Mouse (Mus musculus) embryonic facial prominence, embryonic 11.5 days (tissue): ENCODE results near the gene Barhl2. TPM values are rescaled to one million over a fixed set of nuclear protein-coding genes. Genes with fewer than 3 reads are reported as not detected.

ENCODE experiments used
- ATAC-seq: fragments of 200-750 bp; cut with Nextera tagmentation; replicated peaks from 2 replicates; pipeline ENCODE4 v1.8.0; 2017; ENCODE audit warnings: low read depth; ENCODE audit not compliant: insufficient number of reproducible peaks, low FRiP score, low TSS enrichment
- DNase-seq: peaks from one replicate; pipeline ENCODE4 v3.0.0-alpha.2; 2015; ENCODE audit warnings: low spot score
- H3K27ac ChIP-seq: fragments of 300-500 bp; sonication (generic); replicated peaks from 2 replicates; pipeline ENCODE4 v1.5.1; 2014; ENCODE audit warnings: mild to moderate bottlenecking, low read depth, low read length, control low read depth
- H3K27me3 ChIP-seq: fragments of 300-500 bp; sonication (generic); 2 replicates; pipeline ENCODE4 v1.6.1; 2014; ENCODE audit warnings: mild to moderate bottlenecking, low read length, moderate library complexity, mixed read lengths; ENCODE audit not compliant: control insufficient read depth, insufficient read depth
- H3K36me3 ChIP-seq: fragments of 300-500 bp; sonication (generic); replicated peaks from 2 replicates; pipeline ENCODE4 v1.6.1; 2014; ENCODE audit warnings: low read depth, mild to moderate bottlenecking, low read length, moderate library complexity, mixed read lengths; ENCODE audit not compliant: control insufficient read depth, insufficient read depth
- H3K4me1 ChIP-seq: fragments of 300-500 bp; sonication (generic); 2 replicates; pipeline ENCODE4 v1.6.1; 2014; ENCODE audit warnings: low read length, mixed read lengths; ENCODE audit not compliant: control insufficient read depth, insufficient read depth
- H3K4me2 ChIP-seq: fragments of 300-500 bp; sonication (generic); 2 replicates; pipeline ENCODE4 v1.6.1; 2014; ENCODE audit warnings: low read depth, mild to moderate bottlenecking, control low read depth, low read length, moderate library complexity
- H3K4me3 ChIP-seq: fragments of 300-500 bp; sonication (generic); 2 replicates; pipeline ENCODE4 v1.5.1; 2014; ENCODE audit warnings: low read depth, low read length, control low read depth
- H3K9ac ChIP-seq: fragments of 300-500 bp; sonication (generic); replicated peaks from 2 replicates; pipeline ENCODE4 v1.6.1; 2014; ENCODE audit warnings: mild to moderate bottlenecking, control low read depth, low read length
- H3K9me3 ChIP-seq: fragments of 300-500 bp; sonication (generic); replicated peaks from 2 replicates; pipeline ENCODE4 v1.6.1; 2016; ENCODE audit warnings: mild to moderate bottlenecking, low read length, inconsistent platforms, mixed read lengths; ENCODE audit not compliant: control insufficient read depth
- WGBS: fragments of 180-500 bp; shearing (Covaris S2); extraction: QIAGEN DNeasy Blood & Tissue Kit; methylation state at CpG from one replicate; pipeline ENCODE4 v1.1.7; 2014; 5-methylcytosine and 5-hydroxymethylcytosine counted together
- polyA plus RNA-seq: library from polyadenylated mRNA; unstranded; fragments of >200 nt; fragmentation: Nextera tagmentation; extraction: Ambion mirVana; gene quantifications from 2 replicates; pipeline ENCODE4 v1.2.1, GENCODE M21; 2014

Gene Barhl2
- polyA plus RNA-seq, 1 experiment from 2014 or later, result 0.08 TPM

DNA sequence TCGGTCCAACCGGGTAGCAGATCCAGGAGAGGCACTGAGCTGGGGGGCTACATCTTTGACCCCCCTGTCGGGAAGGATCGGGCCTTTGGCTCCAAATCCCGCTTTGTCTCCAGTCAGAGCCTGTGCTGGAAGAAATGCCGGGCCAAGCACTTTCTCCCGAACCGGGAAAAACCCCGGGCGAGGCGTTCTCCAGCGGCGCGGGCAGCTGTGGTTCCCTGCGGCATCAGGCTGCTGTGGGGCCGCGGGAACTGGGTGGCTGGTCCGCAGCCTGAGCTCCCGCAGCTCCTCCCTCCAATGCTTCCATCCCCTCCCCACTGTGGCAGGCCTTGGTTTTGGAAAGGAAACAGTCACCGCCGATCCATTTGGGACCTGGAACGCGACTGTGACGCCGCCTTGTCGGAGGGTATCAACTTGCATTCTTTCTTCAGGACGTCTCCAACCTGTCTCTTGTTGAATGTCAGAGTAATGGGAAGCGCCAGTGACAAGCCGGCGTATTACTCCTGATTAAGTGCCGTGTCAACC, 1.2 kb upstream of the Barhl2 start:
- Histone ChIP-seq H3K27ac (no peak overlapping the region), H3K27me3 (peaks cover 75% of the 10 kb centered on the region), H3K9me3 (no peaks in the 10 kb centered on the region), H3K4me3 (peak overlapping the region; percentile 50), H3K9ac (no peak overlapping the region), H3K4me2 (peak overlapping the region; percentile 96), H3K4me1 (peaks cover 7% of the 10 kb centered on the region; the same call in 1 of the 2 replicates), H3K36me3 (no peaks in the 10 kb centered on the region)
- ATAC-seq, result peak; percentile 25; the same call in 1 of the 2 replicates
- DNase-seq, result peak; percentile 22
- WGBS, result under 1% methylated on average over 31 of the region's 31 CpGs

DNA sequence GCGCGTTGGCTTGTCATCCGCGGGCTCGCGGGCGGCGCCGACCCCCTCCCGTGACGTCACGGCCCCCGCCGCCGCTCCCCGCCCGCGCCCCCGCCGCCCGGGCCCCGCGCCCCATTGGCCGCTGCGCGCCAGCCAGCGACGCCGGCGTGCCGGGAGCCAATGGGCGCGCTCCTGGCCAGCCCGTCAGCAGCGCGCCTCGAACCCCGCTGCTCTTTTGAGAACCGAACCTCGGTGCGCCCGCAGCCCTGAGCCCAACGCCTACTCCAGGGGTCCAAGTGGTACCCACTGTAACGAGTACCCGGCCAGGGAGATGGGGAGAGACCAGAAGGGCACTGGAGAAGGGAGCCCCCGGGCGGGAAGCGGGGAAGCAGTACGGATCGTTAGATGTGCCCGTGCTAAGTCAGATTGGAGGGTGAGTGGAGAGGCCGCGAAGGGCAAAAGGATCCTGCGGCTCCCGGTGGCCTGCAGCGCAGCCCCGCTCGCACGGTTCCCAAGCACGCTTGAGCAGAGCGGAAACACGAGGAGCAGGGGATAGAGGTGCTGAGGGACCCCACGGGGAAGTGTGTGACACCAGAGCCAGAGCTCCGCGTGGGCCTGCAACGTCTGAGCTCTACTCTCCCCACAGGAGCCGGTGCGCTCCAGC, 632 bp upstream of the Barhl2 start:
- peak overlapping the region; percentile 96 for H3K4me2 ChIP-seq
- H3K9me3 ChIP-seq, result no peaks in the 10 kb centered on the region
- H3K4me1 ChIP-seq, result peaks cover 7% of the 10 kb centered on the region; the same call in 1 of the 2 replicates
- peaks cover 75% of the 10 kb centered on the region for H3K27me3 ChIP-seq
- WGBS, result under 1% methylated on average over 43 of the region's 68 CpGs
- no peak overlapping the region for H3K27ac ChIP-seq
- no peak overlapping the region for H3K9ac ChIP-seq
- ATAC-seq (peak; percentile 74), DNase-seq (peak; percentile 76)
- H3K36me3 ChIP-seq, result no peaks in the 10 kb centered on the region
- H3K4me3 ChIP-seq, result peak overlapping the region; percentile 50

DNA sequence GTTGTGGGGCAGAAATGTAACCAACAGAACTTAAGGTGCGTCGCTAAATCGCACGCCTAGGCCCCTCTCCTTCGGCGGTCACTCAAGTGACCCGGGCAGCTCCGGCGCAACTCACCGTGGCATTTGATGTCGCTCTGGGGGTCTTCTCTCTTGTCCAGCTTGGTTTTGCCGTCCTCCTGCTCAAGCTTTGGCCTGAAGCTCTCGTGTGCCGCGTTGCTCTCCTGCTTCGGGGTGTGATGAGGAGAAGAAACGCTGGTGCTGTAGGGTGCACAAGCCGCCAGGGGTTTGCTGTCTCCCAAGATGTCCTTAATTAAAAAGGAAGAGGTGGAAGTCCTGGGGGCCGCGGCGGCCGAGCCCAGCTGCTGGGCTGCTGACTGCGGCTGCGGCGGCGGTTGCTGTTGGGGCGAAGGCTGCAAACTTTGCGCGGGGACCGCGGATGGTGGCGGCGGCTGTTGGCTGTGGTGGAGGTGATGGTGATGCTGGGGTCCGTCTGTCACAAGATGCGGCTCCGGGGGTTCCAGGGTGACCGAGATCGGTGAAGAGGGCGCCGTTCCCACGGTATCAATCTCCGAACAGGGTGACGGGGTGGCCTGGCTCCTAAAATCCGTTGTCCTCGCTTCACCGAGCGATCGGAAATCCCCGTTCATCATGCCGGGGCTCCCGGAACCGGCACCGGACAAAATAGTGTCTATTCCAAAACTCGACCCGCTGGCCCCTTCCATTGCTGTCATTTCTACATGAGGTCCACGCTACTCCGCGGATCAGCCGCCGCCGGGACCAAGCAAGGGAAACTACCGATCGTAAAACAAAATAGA, 648 bp downstream of the Barhl2 start:
- peaks cover 7% of the 10 kb centered on the region; the same call in 1 of the 2 replicates for H3K4me1 ChIP-seq
- H3K9ac ChIP-seq, result no peak overlapping the region
- no peak overlapping the region; the same call in 1 of the 2 replicates for H3K4me2 ChIP-seq
- peaks cover 71% of the 10 kb centered on the region for H3K27me3 ChIP-seq
- H3K27ac ChIP-seq, result no peak overlapping the region
- under 1% methylated on average over 63 of the region's 63 CpGs for WGBS
- ATAC-seq (no peak), DNase-seq (peak; percentile 27)
- H3K4me3 ChIP-seq, result peak overlapping the region; percentile 50; the same call in 1 of the 2 replicates
- no peaks in the 10 kb centered on the region for H3K9me3 ChIP-seq
- H3K36me3 ChIP-seq, result no peaks in the 10 kb centered on the region

DNA sequence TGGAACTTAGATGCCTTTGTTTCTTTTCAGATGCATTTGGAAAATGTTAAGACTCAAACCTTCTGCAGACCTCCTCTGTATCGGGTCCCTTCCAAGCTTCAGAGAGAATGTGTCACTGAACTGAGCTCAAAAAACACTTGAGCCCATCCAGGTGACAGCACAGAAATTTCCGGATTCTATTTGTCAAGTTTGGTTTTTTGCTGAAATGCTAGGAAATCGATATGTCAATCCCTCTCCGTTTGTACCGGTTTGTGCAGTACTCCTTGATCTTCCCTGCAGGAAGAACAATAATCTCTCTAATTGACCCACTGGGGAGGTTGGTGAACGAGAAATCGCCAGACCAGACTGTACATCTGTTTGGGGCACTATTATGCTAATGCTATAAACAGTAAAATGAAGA, 2.0 kb downstream of the Barhl2 start:
- DNase-seq (peak; percentile 9), ATAC-seq (no peak)
- H3K36me3 ChIP-seq, result no peaks in the 10 kb centered on the region
- 2% methylated on average over 7 of the region's 7 CpGs for WGBS
- peaks cover 7% of the 10 kb centered on the region; the same call in 1 of the 2 replicates for H3K4me1 ChIP-seq
- H3K9me3 ChIP-seq, result no peaks in the 10 kb centered on the region
- no peak overlapping the region for H3K4me3 ChIP-seq
- no peak overlapping the region for H3K4me2 ChIP-seq
- H3K9ac ChIP-seq, result no peak overlapping the region
- H3K27me3 ChIP-seq, result peaks cover 70% of the 10 kb centered on the region
- no peak overlapping the region for H3K27ac ChIP-seq

DNA sequence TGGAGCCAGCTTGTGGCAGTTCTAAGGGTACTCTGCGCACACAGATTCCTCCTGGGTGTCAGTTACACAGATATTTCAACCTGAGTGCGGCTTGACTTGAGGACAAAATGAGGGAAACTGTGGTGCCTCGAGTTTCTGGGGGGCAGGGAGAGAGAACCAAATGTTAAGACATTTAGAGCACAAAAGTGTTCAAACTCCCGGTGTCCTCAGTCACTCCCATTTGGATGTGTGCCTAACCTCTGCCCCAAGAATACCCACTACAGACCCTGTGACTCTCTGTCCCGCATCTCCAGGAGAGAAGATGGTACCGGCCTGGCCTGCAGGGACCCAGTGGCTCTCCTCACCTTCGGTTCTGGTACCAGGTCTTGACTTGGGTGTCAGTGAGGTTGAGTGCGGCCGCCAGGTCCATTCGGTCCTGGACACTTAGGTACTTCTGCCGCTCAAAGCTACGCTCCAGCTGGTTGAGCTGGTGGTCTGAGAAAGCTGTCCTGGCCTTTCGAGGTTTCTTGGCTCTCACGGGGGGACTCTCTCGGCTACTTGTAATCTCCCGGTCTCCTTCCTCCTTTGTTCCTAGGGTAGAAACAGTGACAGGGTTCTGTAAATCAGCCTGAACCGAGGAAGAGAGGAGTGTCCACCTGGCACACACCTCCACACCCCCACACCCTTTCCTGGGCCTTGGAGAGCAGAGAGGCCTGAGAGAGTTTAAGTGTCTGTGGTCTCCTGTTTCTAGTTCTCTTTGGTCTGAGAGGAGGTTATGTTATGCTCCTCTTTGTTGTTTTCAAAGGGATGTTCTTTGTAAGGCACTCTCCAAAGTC, 2.7 kb downstream of the Barhl2 start:
- H3K36me3 ChIP-seq, result no peaks in the 10 kb centered on the region
- no peaks in the 10 kb centered on the region for H3K9me3 ChIP-seq
- DNase-seq (peak; percentile 12), ATAC-seq (no peak)
- peaks cover 7% of the 10 kb centered on the region; the same call in 1 of the 2 replicates for H3K4me1 ChIP-seq
- under 1% methylated on average over 17 of the region's 17 CpGs for WGBS
- peaks cover 73% of the 10 kb centered on the region for H3K27me3 ChIP-seq
- no peak overlapping the region for H3K27ac ChIP-seq
- H3K4me2 ChIP-seq, result no peak overlapping the region
- H3K4me3 ChIP-seq, result no peak overlapping the region
- H3K9ac ChIP-seq, result no peak overlapping the region

DNA sequence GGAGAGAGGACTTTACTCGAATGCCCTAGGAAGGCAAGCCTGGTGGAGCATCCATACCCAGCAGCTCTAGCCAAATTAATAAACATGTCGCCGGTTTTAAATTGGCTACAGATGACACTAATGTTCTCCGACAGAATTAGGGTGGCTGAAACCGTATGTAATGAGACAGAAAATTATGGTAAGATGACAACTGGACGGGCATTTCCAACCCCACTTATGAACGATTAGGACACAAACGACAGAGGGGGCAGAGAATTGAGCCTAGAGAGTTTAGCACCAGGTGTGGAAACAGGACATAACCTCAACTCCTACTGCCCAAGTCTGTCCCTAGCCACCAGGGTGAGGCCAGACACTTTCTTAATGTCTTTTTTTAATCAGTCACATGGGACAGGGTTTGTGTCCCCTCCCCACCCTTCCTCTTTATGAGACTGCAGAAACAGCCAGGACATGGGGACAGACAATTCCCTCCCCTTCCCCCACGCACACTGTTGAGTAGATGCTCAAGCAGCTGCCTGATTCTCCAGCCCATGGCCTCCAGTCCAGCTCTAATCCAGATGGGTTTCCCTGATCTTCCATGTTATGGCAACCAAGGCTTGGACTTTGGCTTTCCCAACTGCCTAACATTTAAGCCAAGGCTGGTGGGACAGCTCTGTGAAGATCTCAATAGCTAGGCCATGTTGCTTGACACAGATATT, 3.4 kb downstream of the Barhl2 start:
- Histone ChIP-seq H3K27ac (no peak overlapping the region), H3K4me2 (no peak overlapping the region), H3K4me1 (peaks cover 7% of the 10 kb centered on the region; the same call in 1 of the 2 replicates), H3K9me3 (no peaks in the 10 kb centered on the region), H3K9ac (no peak overlapping the region), H3K4me3 (no peak overlapping the region), H3K36me3 (no peaks in the 10 kb centered on the region), H3K27me3 (peaks cover 75% of the 10 kb centered on the region)
- DNase-seq (peak; percentile 23), ATAC-seq (no peak)
- under 1% methylated on average over 9 of the region's 9 CpGs for WGBS

DNA sequence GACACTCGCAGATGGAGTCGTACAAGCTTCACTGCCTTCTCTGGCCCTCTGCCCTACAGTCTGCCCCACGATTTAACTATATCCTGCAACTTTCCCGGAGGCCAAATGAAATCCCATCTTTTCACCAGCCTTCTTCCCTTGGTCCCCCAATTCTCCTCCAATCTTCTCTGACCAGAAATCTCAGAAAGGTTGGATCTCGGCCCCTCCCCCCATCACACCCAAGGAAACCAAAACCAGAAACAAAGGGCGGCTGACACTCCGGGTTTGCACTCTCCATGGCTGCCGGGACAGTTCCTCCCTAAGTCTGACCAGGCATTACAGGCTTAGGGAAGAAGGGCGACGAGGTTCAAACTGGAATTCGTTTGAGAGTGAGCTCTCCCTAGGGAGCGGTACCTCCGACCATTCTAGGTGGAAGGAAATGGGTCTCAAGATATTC, 4.1 kb downstream of the Barhl2 start:
- under 1% methylated on average over 13 of the region's 13 CpGs for WGBS
- peaks cover 77% of the 10 kb centered on the region for H3K27me3 ChIP-seq
- ATAC-seq (no peak), DNase-seq (peak; percentile 10)
- no peaks in the 10 kb centered on the region for H3K36me3 ChIP-seq
- no peak overlapping the region for H3K4me2 ChIP-seq
- H3K4me3 ChIP-seq, result no peak overlapping the region
- H3K9me3 ChIP-seq, result no peaks in the 10 kb centered on the region
- H3K9ac ChIP-seq, result no peak overlapping the region
- peaks cover 5% of the 10 kb centered on the region; the same call in 1 of the 2 replicates for H3K4me1 ChIP-seq
- no peak overlapping the region for H3K27ac ChIP-seq
